Mouse (Mus musculus): ENCODE measurements around the gene Lypd6b.

DNA sequence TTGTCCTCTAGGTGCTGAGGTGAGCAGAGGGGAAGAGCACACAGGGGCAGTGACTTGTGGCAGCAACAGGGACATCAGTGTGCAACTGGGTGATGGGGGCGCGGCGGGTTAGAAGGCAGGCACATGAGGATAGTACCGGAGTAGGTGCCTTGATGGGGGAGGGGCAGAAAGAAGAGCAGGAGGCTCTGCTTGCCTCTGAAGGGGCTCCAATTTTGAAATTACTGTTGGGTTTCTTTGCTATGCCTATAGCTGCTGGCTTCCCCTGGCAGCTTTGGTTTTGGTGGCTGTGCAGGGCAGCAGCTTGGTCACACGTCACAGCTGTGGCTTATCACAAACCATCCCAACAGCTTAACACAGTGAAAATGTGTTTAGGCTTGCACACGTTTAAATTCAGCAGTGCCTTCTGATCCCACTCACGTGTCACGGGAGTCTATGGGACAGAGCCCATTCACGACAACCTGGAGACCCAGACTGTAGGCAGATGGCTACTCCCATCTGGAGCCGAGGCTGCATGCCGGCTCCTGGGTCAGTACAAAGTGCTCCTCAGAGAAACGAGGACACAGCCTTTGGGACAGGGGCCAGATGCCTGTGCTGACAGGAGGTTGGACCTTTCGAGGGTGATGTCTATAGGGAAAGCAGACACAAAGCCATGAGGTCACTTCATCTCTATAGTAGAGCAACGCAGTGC lies 42.2 kb upstream of the Lypd6b start:
- TF ChIP-seq POLR2A (IDR thresholded peaks at IDR 0.05; ENCODE audit: extremely low read depth, insufficient read depth, low read length) = no peak
- no peak for TF ChIP-seq CTCF (IDR thresholded peaks at IDR 0.05; ENCODE audit: low read depth, low read length)
